14 mouse cellular contexts compared by ENCODE assay signal in genomic region chr11:72764270-72764669, GRCm38 (mm10).
DNase-seq lines count a peak whose midpoint lies in the region.
"Had no signal": no experiment of that assay in that cellular context is flagged by ENCODE, and none has a peak within 500 bp of the region (broad histone marks: within the 10 kb centered on the region; RNA-seq: fewer than 3 reads in every experiment).

No protein-coding gene starts in this region.

- peak; percentile 22 for DNase-seq in layer of hippocampus, adult 11-12 months (ENCODE audit: low spot score)
- no peak for DNase-seq in layer of hippocampus, adult 9-10 months (ENCODE audit: low spot score)
- peak; percentile 58 for DNase-seq in right cerebral cortex, adult 18-20 months
- no peak for DNase-seq in right cerebral cortex, postnatal 25 days
- DNase-seq in brain, adult 2 months (ENCODE audit: low read depth, low spot score), result peak; percentile 75
- no peak for DNase-seq in cerebellum, postnatal 36 days
- DNase-seq: adrenal gland, adult 2 months; adrenal gland, postnatal 25 days; cerebellum, adult 11 months; cerebellum, adult 8-10 months; cerebellum, postnatal 14 days; gastrocnemius, postnatal 36 days; heart, adult 11 months; heart, postnatal 36 days had no signal

Comparison
In these comparisons a context has a peak if more than half of its experiments do, and no peak if none do; other contexts are left out.
1. DNase-seq: peak in layer of hippocampus, adult 11-12 months (single experiment), right cerebral cortex, adult 18-20 months (single experiment) and brain, adult 2 months (single experiment); none in layer of hippocampus, adult 9-10 months (single experiment), right cerebral cortex, postnatal 25 days (single experiment) and cerebellum, postnatal 36 days (0 of 2).